Mouse (Mus musculus): ENCODE measurements around the gene C1qa.

- no peak for TF ChIP-seq CTCF (IDR thresholded peaks at IDR 0.05; ENCODE audit: control insufficient read depth, insufficient read depth, low read length)
- no peak for TF ChIP-seq POLR2A (IDR thresholded peaks at IDR 0.05; ENCODE audit: borderline replicate concordance, control insufficient read depth, low read depth, low read length)
Measured at GRCm38 (mm10) chr4:136937935-136938334, 39.3 kb upstream of the C1qa start.
